Mouse (Mus musculus) forebrain, embryonic 15.5 days (tissue): ENCODE results near the gene Vmn2r96. TPM values are rescaled to one million over a fixed set of nuclear protein-coding genes. Genes with fewer than 3 reads are reported as not detected.
"Not testable (repeated sequence)": the region's sequence is repeated elsewhere in the genome, so short reads cannot be mapped to it uniquely, and the experiment has no call there.

Experiments
- ATAC-seq: fragments of 200-750 bp; cut with Nextera tagmentation; replicated peaks from 2 replicates; pipeline ENCODE4 v1.8.0; 2017; ENCODE audit warnings: mild to moderate bottlenecking, moderate TSS enrichment, moderate library complexity
- H3K27ac ChIP-seq: fragments of 300-500 bp; sonication (generic); replicated peaks from 2 replicates; pipeline ENCODE4 v1.5.1; 2015; ENCODE audit warnings: mild to moderate bottlenecking, inconsistent platforms
- H3K27me3 ChIP-seq: fragments of 300-500 bp; sonication (generic); 2 replicates; pipeline ENCODE4 v1.6.1; 2015; ENCODE audit warnings: inconsistent platforms
- H3K36me3 ChIP-seq: fragments of 300-500 bp; sonication (generic); 2 replicates; pipeline ENCODE4 v1.6.1; 2015; ENCODE audit warnings: mild to moderate bottlenecking, inconsistent platforms
- H3K4me1 ChIP-seq: fragments of 300-500 bp; sonication (generic); 2 replicates; pipeline ENCODE4 v1.6.1; 2015; ENCODE audit warnings: inconsistent platforms
- H3K4me2 ChIP-seq: fragments of 300-500 bp; sonication (generic); replicated peaks from 2 replicates; pipeline ENCODE4 v1.6.1; 2015; ENCODE audit warnings: mild to moderate bottlenecking, inconsistent platforms
- H3K4me3 ChIP-seq: fragments of 300-500 bp; sonication (generic); 2 replicates; pipeline ENCODE4 v1.5.1; 2015; ENCODE audit warnings: mild to moderate bottlenecking, inconsistent platforms
- H3K9ac ChIP-seq: fragments of 300-500 bp; sonication (generic); replicated peaks from 2 replicates; pipeline ENCODE4 v1.6.1; 2015; ENCODE audit warnings: mild to moderate bottlenecking, inconsistent platforms
- H3K9me3 ChIP-seq: fragments of 300-500 bp; sonication (generic); 2 replicates; pipeline ENCODE4 v1.6.1; 2016; ENCODE audit warnings: inconsistent platforms
- WGBS: fragments of 180-500 bp; shearing (Covaris S2); methylation state at CpG from one replicate; pipeline ENCODE4 v1.1.7; 2015; ENCODE audit warnings: mixed read lengths; 5-methylcytosine and 5-hydroxymethylcytosine counted together
- polyA plus RNA-seq: library from polyadenylated mRNA; unstranded; fragments of >200 nt; fragmentation: Nextera tagmentation; extraction: Ambion mirVana; gene quantifications from 2 replicates; pipeline ENCODE4 v1.2.1, GENCODE M21; 2015

The Vmn2r96 gene
- polyA plus RNA-seq: not detected in 2 replicates

- H3K4me2 ChIP-seq, H3K36me3 ChIP-seq, H3K27me3 ChIP-seq, ATAC-seq, H3K27ac ChIP-seq, H3K4me1 ChIP-seq, H3K9ac ChIP-seq, H3K4me3 ChIP-seq: not testable (repeated sequence)
- peaks cover 10% of the 10 kb centered on the region; the same call in 1 of the 2 replicates for H3K9me3 ChIP-seq
- 77% methylated on average over 1 of the region's 1 CpGs for WGBS
These were observed at the start of gene Vmn2r96 for GRCm38 (mm10) chr17:18572851-18573250. TSS of gene Vmn2r96 (plus strand) at chr17:18573151.

- H3K4me2 ChIP-seq: no peak overlapping the region
- H3K36me3 ChIP-seq: no peaks in the 10 kb centered on the region
- peaks cover 54% of the 10 kb centered on the region for H3K9me3 ChIP-seq
- no peak overlapping the region for H3K4me3 ChIP-seq
- H3K9ac ChIP-seq: no peak overlapping the region
- H3K4me1 ChIP-seq: no peaks in the 10 kb centered on the region
- H3K27ac ChIP-seq: no peak overlapping the region
- ATAC-seq: no peak
- H3K27me3 ChIP-seq: no peaks in the 10 kb centered on the region
These were observed 49.6 kb upstream of the Vmn2r96 start for GRCm38 (mm10) chr17:18523371-18523770.

DNA sequence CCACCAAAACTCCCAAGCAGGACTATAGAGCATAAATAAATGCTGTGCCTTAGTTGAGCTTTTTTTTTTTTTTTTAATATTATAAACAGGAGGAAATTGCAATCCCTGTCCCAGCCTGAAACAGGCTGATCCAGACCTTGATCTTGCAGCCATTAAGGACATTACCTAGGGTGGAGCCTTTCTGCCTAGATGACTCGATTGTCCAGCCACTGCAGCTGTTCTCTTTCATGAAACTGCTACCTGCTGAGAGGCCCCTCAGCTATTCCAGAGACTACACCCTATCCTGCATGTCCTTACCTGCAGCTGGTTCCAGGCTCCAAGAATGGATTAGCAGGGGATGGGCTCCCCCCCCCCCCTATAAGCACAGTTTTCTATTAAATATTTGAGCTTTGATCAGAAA, 49.0 kb upstream of the Vmn2r96 start:
- H3K9me3 ChIP-seq: peaks cover 51% of the 10 kb centered on the region
- H3K27me3 ChIP-seq: no peaks in the 10 kb centered on the region
- H3K4me3 ChIP-seq: no peak overlapping the region
- ATAC-seq: no peak
- no peak overlapping the region for H3K27ac ChIP-seq
- H3K4me1 ChIP-seq: no peaks in the 10 kb centered on the region
- WGBS: 78% methylated on average over 1 of the region's 1 CpGs
- H3K4me2 ChIP-seq: no peak overlapping the region
- H3K36me3 ChIP-seq: no peaks in the 10 kb centered on the region
- no peak overlapping the region for H3K9ac ChIP-seq

DNA sequence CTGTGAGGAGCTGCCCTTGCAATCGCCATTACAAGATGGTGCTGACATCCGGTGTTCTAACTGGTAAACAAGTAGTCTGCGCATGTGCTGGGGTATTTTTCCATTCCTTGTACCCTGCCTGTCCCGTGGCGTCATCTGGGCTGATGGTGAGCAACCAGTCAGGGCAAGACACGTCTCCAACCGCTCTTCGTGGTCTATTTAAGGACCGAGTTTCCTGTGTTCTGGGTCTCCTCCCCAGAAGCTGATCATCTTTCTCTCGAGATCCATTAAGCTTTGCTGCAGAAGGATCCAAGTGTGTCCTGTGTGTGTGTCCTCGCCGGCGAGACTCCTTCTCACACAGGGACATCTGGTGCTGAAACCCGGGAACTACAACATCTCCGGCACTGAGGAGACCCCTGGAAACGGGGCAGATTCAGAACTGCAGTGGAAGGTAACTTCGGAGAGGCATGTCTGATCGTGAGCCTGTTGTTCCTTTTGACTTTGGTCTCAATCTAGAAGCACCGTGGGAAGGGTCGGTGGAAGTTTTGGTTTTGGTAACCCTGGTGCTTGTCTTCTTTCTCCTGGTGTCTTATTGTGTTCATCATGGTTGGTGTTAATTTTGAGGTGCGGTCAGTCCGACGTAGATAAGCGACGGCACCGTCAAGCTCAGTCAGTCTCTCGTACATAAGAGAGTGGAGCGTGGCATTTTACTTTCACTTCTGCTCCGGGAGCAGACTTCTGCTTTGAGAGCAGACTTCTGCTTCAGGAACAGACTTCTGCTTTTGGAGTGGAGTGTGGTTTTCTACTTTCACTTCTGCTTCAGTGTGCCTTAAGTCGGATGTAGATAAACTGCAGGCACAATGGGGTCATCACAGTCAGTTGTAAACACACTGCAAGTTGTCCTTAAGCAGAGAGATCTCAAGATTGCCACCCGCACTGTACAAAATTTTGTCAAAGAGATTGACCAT, 14.5 kb upstream of the Vmn2r96 start:
- H3K4me2 ChIP-seq, H3K36me3 ChIP-seq, H3K9ac ChIP-seq, H3K27ac ChIP-seq, ATAC-seq, H3K4me3 ChIP-seq, H3K27me3 ChIP-seq, H3K4me1 ChIP-seq: not testable (repeated sequence)
- WGBS: 92% methylated on average over 31 of the region's 31 CpGs
- peaks cover 42% of the 10 kb centered on the region for H3K9me3 ChIP-seq

GRCm38 (mm10) chr17:18566186-18566585, 6.8 kb upstream of the Vmn2r96 start:
- WGBS: 93% methylated on average over 17 of the region's 17 CpGs
- H3K36me3 ChIP-seq, H3K4me3 ChIP-seq, H3K9ac ChIP-seq, H3K4me2 ChIP-seq, ATAC-seq, H3K27ac ChIP-seq, H3K27me3 ChIP-seq, H3K4me1 ChIP-seq: not testable (repeated sequence)
- H3K9me3 ChIP-seq: peaks cover 38% of the 10 kb centered on the region

DNA sequence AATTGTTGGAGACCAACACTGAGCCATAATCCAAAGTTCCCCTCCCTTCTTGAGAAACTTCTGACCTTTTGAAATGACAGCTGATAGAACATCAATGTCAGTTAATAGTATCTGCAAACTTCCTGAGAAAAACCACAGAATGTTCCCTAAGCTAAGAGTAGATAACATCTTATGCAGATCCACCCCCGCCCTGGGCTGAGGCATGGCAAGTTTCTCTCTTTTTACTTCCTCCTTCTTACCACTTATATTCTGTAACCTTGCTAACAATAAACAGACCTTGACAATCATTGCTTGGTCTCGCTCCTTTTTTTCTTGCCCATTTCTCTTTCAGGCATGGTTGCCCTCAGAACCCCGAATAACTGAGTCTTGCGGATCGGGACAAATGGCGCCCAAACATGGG, 42.2 kb downstream of the Vmn2r96 start:
- WGBS: 94% methylated on average over 6 of the region's 6 CpGs
- H3K36me3 ChIP-seq, H3K27ac ChIP-seq, H3K27me3 ChIP-seq, H3K4me2 ChIP-seq, H3K4me1 ChIP-seq, ATAC-seq, H3K4me3 ChIP-seq, H3K9ac ChIP-seq: not testable (repeated sequence)
- peaks cover 23% of the 10 kb centered on the region for H3K9me3 ChIP-seq

DNA sequence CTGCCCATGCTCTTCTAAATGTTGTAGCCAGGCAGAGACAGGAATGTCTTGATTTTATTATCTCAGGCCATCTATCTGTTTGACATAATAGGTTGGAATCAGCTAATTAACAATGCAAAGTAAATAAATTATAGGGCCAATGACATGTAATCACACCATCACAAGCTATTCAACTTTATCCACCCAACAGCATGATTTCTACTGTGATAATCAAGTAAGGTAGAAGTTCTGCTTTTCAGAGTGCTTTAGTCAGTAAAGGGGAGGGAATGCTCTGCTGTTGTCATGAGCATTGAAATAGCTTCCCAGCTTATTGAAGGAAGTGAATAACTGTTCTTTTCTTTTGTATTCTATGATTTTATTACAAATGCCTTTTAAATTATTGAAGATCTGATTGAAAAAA, 53.6 kb downstream of the Vmn2r96 start:
- no peak for ATAC-seq

More for the DNA sequence above, 53.6 kb downstream of the Vmn2r96 start:
- Histone ChIP-seq H3K4me3 (no peak overlapping the region), H3K27me3 (no peaks in the 10 kb centered on the region), H3K9me3 (peaks cover 31% of the 10 kb centered on the region), H3K36me3 (no peaks in the 10 kb centered on the region), H3K4me1 (no peaks in the 10 kb centered on the region), H3K27ac (no peak overlapping the region), H3K9ac (no peak overlapping the region), H3K4me2 (no peak overlapping the region)

Other genes with a start within 250 kb of the Vmn2r96 start
- gene Vmn2r95, start 149.1 kb upstream of the Vmn2r96 start, polyA plus RNA-seq: 0.01 TPM in 1 of 2 replicates, not detected in the other